Mouse (Mus musculus): ENCODE data around the gene Slc7a6. TPM values are rescaled to one million over a fixed set of nuclear protein-coding genes. Genes with fewer than 3 reads are reported as not detected.

Gene Slc7a6
- total and polyA plus RNA-seq, 2 experiments from 2014 or later: 43.6 to 48.9 TPM

DNA sequence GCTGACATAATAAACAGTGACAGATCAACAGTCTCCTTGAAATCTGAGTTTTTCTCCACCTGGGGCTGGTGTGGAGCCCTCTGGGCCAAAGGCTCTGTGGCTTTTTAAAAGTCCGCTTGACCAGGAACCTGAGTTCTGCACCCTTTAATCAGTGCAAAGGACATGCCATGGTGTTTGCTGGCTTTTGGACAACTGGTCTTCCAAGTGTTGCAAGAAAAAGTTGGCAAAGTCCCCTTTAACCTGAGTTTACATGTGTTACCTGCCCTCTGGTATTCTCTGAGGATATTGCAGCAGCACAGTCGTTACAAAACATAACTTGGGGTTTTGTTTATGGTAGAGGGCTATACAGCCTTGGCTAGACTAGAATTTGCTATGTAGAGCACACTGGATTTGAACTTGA, 38.2 kb upstream of the Slc7a6 start:
- TF ChIP-seq CTCF (IDR thresholded peaks at IDR 0.05; ENCODE audit: low read depth): no peak
- peaks cover 27% of the 10 kb centered on the region for H3K36me3 ChIP-seq (ENCODE audit: insufficient read depth)
- ATAC-seq: no peak
- no peak overlapping the region for H3K4me3 ChIP-seq (ENCODE audit: low read depth, low read length)
- H3K27ac ChIP-seq (ENCODE audit: low read depth, low read length): no peak overlapping the region
- no peaks in the 10 kb centered on the region for H3K9me3 ChIP-seq (ENCODE audit: low read length)
- no peaks in the 10 kb centered on the region; the same call in 1 of the 2 replicates for H3K4me1 ChIP-seq (ENCODE audit: insufficient read depth)
- H3K9ac ChIP-seq: no peak overlapping the region
- no peak overlapping the region for H3K4me2 ChIP-seq (ENCODE audit: low read depth)
- 85% methylated on average over 2 of the region's 2 CpGs for WGBS
- peaks cover 18% of the 10 kb centered on the region for H3K27me3 ChIP-seq (ENCODE audit: insufficient read depth, low read length)
- DNase-seq: no peak

DNA sequence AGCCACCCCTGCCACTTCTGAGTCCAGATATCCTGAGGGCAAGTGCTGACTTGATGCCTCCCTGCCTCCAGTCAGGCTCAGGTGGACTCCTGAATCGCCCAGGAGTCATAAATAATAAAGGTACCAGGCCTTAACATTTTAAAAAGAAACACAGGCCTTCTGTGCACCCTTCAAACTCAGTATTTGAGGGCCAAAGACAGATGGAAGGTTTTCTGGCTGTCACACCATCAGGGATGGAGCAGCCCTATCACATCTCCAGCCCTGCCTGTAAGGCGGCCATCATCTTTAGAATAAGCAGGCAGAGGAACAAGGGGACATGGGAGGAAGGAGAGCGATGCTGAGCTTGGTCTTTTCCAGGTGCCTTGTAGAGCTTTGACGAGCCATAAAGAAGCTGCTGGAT, 37.6 kb upstream of the Slc7a6 start:
- no peak for TF ChIP-seq CTCF (IDR thresholded peaks at IDR 0.05; ENCODE audit: low read depth)
- no peak overlapping the region for H3K9ac ChIP-seq
- H3K9me3 ChIP-seq (ENCODE audit: low read length): no peaks in the 10 kb centered on the region
- peaks cover 27% of the 10 kb centered on the region for H3K36me3 ChIP-seq (ENCODE audit: insufficient read depth)
- peaks cover 23% of the 10 kb centered on the region for H3K27me3 ChIP-seq (ENCODE audit: insufficient read depth, low read length)
- ATAC-seq (no peak), DNase-seq (no peak)
- H3K27ac ChIP-seq (ENCODE audit: low read depth, low read length): no peak overlapping the region
- no peak overlapping the region for H3K4me3 ChIP-seq (ENCODE audit: low read depth, low read length)
- no peaks in the 10 kb centered on the region; the same call in 1 of the 2 replicates for H3K4me1 ChIP-seq (ENCODE audit: insufficient read depth)
- H3K4me2 ChIP-seq (ENCODE audit: low read depth): no peak overlapping the region
- WGBS: 92% methylated on average over 4 of the region's 4 CpGs

DNA sequence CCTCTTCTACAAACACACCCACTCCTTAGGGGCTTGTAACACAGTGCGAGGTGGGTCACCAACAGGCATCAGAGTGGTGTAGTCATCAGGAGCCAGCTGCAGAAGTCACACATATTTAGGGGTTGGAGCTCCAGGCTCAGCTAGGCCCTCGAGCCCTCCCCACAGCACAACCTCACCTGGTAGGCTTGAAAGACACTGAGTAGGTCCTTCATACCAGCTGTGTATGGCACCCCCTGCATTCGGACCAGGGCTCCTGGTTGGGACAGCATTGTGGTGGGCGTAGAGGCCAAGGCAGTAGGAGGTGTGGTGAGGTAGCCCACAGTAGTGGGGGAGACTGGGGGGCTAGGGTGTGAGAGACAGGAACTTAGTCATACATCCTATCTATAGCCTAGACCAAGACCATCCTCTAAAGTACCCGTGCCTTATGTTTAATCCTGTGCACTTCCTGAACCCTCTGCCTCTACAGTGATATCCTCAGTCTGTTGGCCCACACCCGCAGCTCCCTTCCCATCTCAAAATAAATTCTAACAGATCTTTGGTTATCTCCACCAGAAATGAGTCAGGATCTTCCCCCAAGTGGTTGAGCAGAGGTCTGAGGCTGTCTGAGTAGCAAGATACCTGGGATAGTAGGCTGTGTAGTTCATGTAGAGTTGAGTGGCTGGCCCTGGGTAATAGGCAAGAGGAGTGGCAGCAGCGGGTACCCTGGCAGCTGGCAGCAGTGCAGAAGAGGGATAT, 37.0 kb upstream of the Slc7a6 start:
- Histone ChIP-seq H3K27me3 (ENCODE audit: insufficient read depth, low read length) (peaks cover 30% of the 10 kb centered on the region), H3K27ac (ENCODE audit: low read depth, low read length) (no peak overlapping the region), H3K4me3 (ENCODE audit: low read depth, low read length) (no peak overlapping the region), H3K36me3 (ENCODE audit: insufficient read depth) (peaks cover 27% of the 10 kb centered on the region), H3K9ac (no peak overlapping the region), H3K9me3 (ENCODE audit: low read length) (no peaks in the 10 kb centered on the region), H3K4me1 (ENCODE audit: insufficient read depth) (peaks cover 5% of the 10 kb centered on the region; the same call in 1 of the 2 replicates), H3K4me2 (ENCODE audit: low read depth) (no peak overlapping the region)
- no peak for TF ChIP-seq CTCF (IDR thresholded peaks at IDR 0.05; ENCODE audit: low read depth)
- no peak for ATAC-seq
- 90% methylated on average over 7 of the region's 7 CpGs for WGBS
- no peak for DNase-seq

DNA sequence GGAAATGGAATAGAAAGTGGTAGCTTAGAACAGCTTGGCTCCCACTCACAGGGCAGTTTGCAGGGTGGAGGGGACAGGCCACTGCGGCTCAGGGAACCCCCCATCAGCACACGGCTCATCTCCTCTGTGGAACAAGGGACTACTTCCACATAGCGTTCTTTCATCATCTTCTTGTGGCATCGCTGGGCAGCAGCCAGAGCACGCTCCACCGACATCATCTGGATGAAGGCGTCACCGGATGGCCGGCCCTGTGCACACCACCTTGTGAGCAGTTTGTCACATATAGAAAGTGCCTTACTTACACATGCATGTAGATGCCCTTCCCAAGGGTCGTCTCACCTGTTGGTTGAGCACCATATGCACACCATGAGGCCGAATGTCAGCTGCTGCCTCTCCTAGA, 36.3 kb upstream of the Slc7a6 start:
- WGBS: 90% methylated on average over 11 of the region's 11 CpGs
- Histone ChIP-seq H3K9me3 (ENCODE audit: low read length) (no peaks in the 10 kb centered on the region), H3K36me3 (ENCODE audit: insufficient read depth) (peaks cover 26% of the 10 kb centered on the region), H3K27me3 (ENCODE audit: insufficient read depth, low read length) (peaks cover 36% of the 10 kb centered on the region), H3K4me2 (ENCODE audit: low read depth) (no peak overlapping the region), H3K4me3 (ENCODE audit: low read depth, low read length) (no peak overlapping the region), H3K4me1 (ENCODE audit: insufficient read depth) (peaks cover 12% of the 10 kb centered on the region), H3K27ac (ENCODE audit: low read depth, low read length) (no peak overlapping the region), H3K9ac (no peak overlapping the region)
- ATAC-seq (no peak), DNase-seq (no peak)
- no peak for TF ChIP-seq CTCF (IDR thresholded peaks at IDR 0.05; ENCODE audit: low read depth)

- DNase-seq (no peak), ATAC-seq (no peak)
- H3K36me3 ChIP-seq (ENCODE audit: insufficient read depth): peaks cover 23% of the 10 kb centered on the region
- no peak overlapping the region for H3K27ac ChIP-seq (ENCODE audit: low read depth, low read length)
- peaks cover 42% of the 10 kb centered on the region for H3K27me3 ChIP-seq (ENCODE audit: insufficient read depth, low read length)
- H3K4me2 ChIP-seq (ENCODE audit: low read depth): no peak overlapping the region
- H3K4me1 ChIP-seq (ENCODE audit: insufficient read depth): peaks cover 16% of the 10 kb centered on the region
- TF ChIP-seq CTCF (IDR thresholded peaks at IDR 0.05; ENCODE audit: low read depth): no peak
- H3K9me3 ChIP-seq (ENCODE audit: low read length): no peaks in the 10 kb centered on the region
- no peak overlapping the region for H3K9ac ChIP-seq
- no peak overlapping the region for H3K4me3 ChIP-seq (ENCODE audit: low read depth, low read length)
- 77% methylated on average over 13 of the region's 13 CpGs for WGBS
Measured at GRCm38 (mm10) chr8:106133526-106133925, 35.1 kb upstream of the Slc7a6 start.

DNA sequence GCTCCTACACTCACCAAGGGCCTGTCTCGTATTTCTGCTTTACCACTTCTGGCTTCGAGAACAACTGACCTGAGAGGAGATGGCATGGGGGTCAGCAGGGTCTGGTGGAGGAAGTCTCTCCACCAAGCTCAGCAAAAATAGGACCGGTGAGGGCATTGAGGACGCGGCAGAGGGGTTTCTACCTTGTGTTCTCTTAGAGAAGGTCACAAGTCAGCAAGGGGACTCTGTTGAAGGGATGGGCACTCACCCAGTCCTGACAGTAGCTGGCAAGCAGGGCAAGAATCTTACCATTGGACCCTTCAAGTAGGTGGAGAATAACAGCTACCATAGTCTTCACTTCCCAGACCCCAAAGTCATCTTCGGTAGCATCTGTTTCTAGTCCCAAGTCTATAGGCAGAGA, 34.7 kb upstream of the Slc7a6 start:
- H3K27me3 ChIP-seq (ENCODE audit: insufficient read depth, low read length): peaks cover 45% of the 10 kb centered on the region
- WGBS: 84% methylated on average over 6 of the region's 6 CpGs
- H3K4me2 ChIP-seq (ENCODE audit: low read depth): no peak overlapping the region
- peaks cover 16% of the 10 kb centered on the region for H3K4me1 ChIP-seq (ENCODE audit: insufficient read depth)
- H3K9me3 ChIP-seq (ENCODE audit: low read length): no peaks in the 10 kb centered on the region
- TF ChIP-seq CTCF (IDR thresholded peaks at IDR 0.05; ENCODE audit: low read depth): no peak
- no peak overlapping the region for H3K27ac ChIP-seq (ENCODE audit: low read depth, low read length)
- no peak for DNase-seq
- no peak overlapping the region for H3K4me3 ChIP-seq (ENCODE audit: low read depth, low read length)
- H3K9ac ChIP-seq: no peak overlapping the region
- peaks cover 19% of the 10 kb centered on the region for H3K36me3 ChIP-seq (ENCODE audit: insufficient read depth)
- ATAC-seq: no peak

GRCm38 (mm10) chr8:106134751-106135571, 33.7 kb upstream of the Slc7a6 start:
- Histone ChIP-seq H3K4me3 (ENCODE audit: low read depth, low read length) (no peak overlapping the region), H3K4me2 (ENCODE audit: low read depth) (no peak overlapping the region), H3K27me3 (ENCODE audit: insufficient read depth, low read length) (peaks cover 53% of the 10 kb centered on the region), H3K36me3 (ENCODE audit: insufficient read depth) (peaks cover 13% of the 10 kb centered on the region), H3K9me3 (ENCODE audit: low read length) (no peaks in the 10 kb centered on the region), H3K4me1 (ENCODE audit: insufficient read depth) (peaks cover 16% of the 10 kb centered on the region), H3K27ac (ENCODE audit: low read depth, low read length) (no peak overlapping the region), H3K9ac (no peak overlapping the region)
- 27% methylated on average over 14 of the region's 14 CpGs for WGBS
- ATAC-seq (no peak), DNase-seq (no peak)
- no peak for TF ChIP-seq CTCF (IDR thresholded peaks at IDR 0.05; ENCODE audit: low read depth)

All from forebrain, postnatal 0 days (tissue).